Mouse (Mus musculus): ENCODE results near the gene Hmox1. TPM values are rescaled to one million over a fixed set of nuclear protein-coding genes. Genes with fewer than 3 reads are reported as not detected.

Hmox1 gene
- polyA plus RNA-seq (2017; shearing (Covaris generic)) = 10 to 100 TPM in 1 of 2 experiments, 1 to 10 TPM in 1; 5.8 to 40.0 TPM

GRCm38 (mm10) chr8:75093399-75094156 lies at the start of gene Hmox1:
Gene Hmox1, plus strand, starts transcription at chr8:75093621.

GRCm38 (mm10) chr8:75109236-75109967 lies 16.0 kb downstream of the Hmox1 start, which contains the start of gene Mcm5:
Gene Mcm5, plus strand, starts transcription at chr8:75109569.

Other genes with a start within 250 kb of the Hmox1 start
- gene Isx, start 220.4 kb upstream of the Hmox1 start, polyA plus RNA-seq (2017; shearing (Covaris generic)) = 1 to 10 TPM in 1 of 2 experiments, not detected in 1; 1.1 TPM
- gene Hmgxb4, start 100.3 kb upstream of the Hmox1 start, polyA plus RNA-seq (2017; shearing (Covaris generic)) = 10 to 100 TPM; 16.1 to 16.6 TPM
- gene Tom1, start 59.9 kb upstream of the Hmox1 start, polyA plus RNA-seq (2017; shearing (Covaris generic)) = 10 to 100 TPM; 19.2 to 24.4 TPM
- 10 to 100 TPM; 43.1 to 57.7 TPM for gene Mcm5, start 15.9 kb downstream of the Hmox1 start, polyA plus RNA-seq (2017; shearing (Covaris generic))
- under 1 TPM in 1 of 2 experiments, not detected in 1; 0.46 TPM for gene Rasd2, start 120.3 kb downstream of the Hmox1 start, polyA plus RNA-seq (2017; shearing (Covaris generic))